Mouse (Mus musculus) layer of hippocampus, adult 2 months (tissue): Measurements from ENCODE around the gene Arpc2. TPM values are rescaled to one million over a fixed set of nuclear protein-coding genes. Genes with fewer than 3 reads are reported as not detected.
A peak's percentile ranks its signal among the peaks of the same experiment; 100 is the strongest.
"Not testable (repeated sequence)": the region's sequence is repeated elsewhere in the genome, so short reads cannot be mapped to it uniquely, and the experiment has no call there.

ENCODE experiments used
- DNase-seq, 2 experiments: peaks; one replicate each; pipeline ENCODE4 v3.0.0; 2022; ENCODE audit warnings: low spot score in 2 of 2
- H3K27ac ChIP-seq: fragments of 200-600 bp; 2 replicates; pipeline ENCODE4 v1.8.1; 2022
- H3K4me3 ChIP-seq: fragments of 200-600 bp; 2 replicates; pipeline ENCODE4 v1.8.1; 2022; ENCODE audit warnings: mild to moderate bottlenecking
- CTCF ChIP-seq: fragments of 200-600 bp; conservative IDR thresholded peaks from 2 replicates; pipeline ENCODE4 v1.8.1; 2022; ENCODE audit warnings: antibody characterized with exemption, mild to moderate bottlenecking, moderate library complexity
- total RNA-seq, 2 experiments: library from RNA; stranded (reverse); gene quantifications; 2 replicates each; pipeline ENCODE4 v1.2.3; 2021

Gene Arpc2
- total RNA-seq, 2 experiments from 2014 or later = 393 to 396 TPM

GRCm38 (mm10) chr1:74278988-74279387, 43.1 kb downstream of the Arpc2 start:
- DNase-seq = no peak
- H3K27ac ChIP-seq = no peak overlapping the region
- H3K4me3 ChIP-seq = no peak overlapping the region
- 0 out of 2 replicates have a peak, but pooled peaks have one; percentile 13 for TF ChIP-seq CTCF

- Histone ChIP-seq H3K27ac (no peak overlapping the region), H3K4me3 (no peak overlapping the region)
- TF ChIP-seq CTCF = no peak
- no peak for DNase-seq
Observed at GRCm38 (mm10) chr1:74280591-74281325, 44.9 kb downstream of the Arpc2 start.

GRCm38 (mm10) chr1:74281372-74281771, 45.5 kb downstream of the Arpc2 start:
- DNase-seq = no peak
- no peak for TF ChIP-seq CTCF
- Histone ChIP-seq H3K27ac (no peak overlapping the region), H3K4me3 (no peak overlapping the region)

GRCm38 (mm10) chr1:74281886-74282285, 46.0 kb downstream of the Arpc2 start:
- no peak for TF ChIP-seq CTCF

GRCm38 (mm10) chr1:74282896-74283625, 47.2 kb downstream of the Arpc2 start:
- DNase-seq = no peak
- Histone ChIP-seq H3K4me3 (no peak overlapping the region; the same call in 1 of the 2 replicates), H3K27ac (no peak overlapping the region)
- TF ChIP-seq CTCF = no peak

More at GRCm38 (mm10) chr1:74281886-74282285, 46.0 kb downstream of the Arpc2 start:
- Histone ChIP-seq H3K4me3 (no peak overlapping the region), H3K27ac (no peak overlapping the region)
- DNase-seq = no peak

GRCm38 (mm10) chr1:74283686-74284463, 48.0 kb downstream of the Arpc2 start:
- TF ChIP-seq CTCF = no peak
- peak; percentile 59 to 62 for DNase-seq
- H3K4me3 ChIP-seq = peak overlapping the region; percentile 91
- H3K27ac ChIP-seq = peak overlapping the region; percentile 94

- peak; percentile 98 to 100 for DNase-seq
- H3K27ac ChIP-seq = peak within 1 kb of the TSS; percentile 94
- H3K4me3 ChIP-seq = peak within 1 kb of the TSS; percentile 91
- peak; percentile 43 for TF ChIP-seq CTCF
Observed at GRCm38 (mm10) chr1:74284543-74285160, 48.8 kb downstream of the Arpc2 start, which contains the start of the genes Aamp and Pnkd. Aamp (minus strand) TSS chr1:74284738. Pnkd (plus strand) TSS chr1:74284930.

GRCm38 (mm10) chr1:74285212-74286010, 49.5 kb downstream of the Arpc2 start:
- peak overlapping the region; percentile 88 for H3K27ac ChIP-seq
- peak overlapping the region; percentile 79 for H3K4me3 ChIP-seq
- no peak for DNase-seq
- TF ChIP-seq CTCF = no peak

GRCm38 (mm10) chr1:74286869-74287607, 51.2 kb downstream of the Arpc2 start:
- not testable (repeated sequence) for DNase-seq, H3K4me3 ChIP-seq
- TF ChIP-seq CTCF = peak; percentile 73
- H3K27ac ChIP-seq = peak overlapping the region; percentile 70; the same call in 1 of the 2 replicates

- Histone ChIP-seq H3K4me3 (no peak overlapping the region), H3K27ac (peak overlapping the region; percentile 70)
- TF ChIP-seq CTCF = no peak
- no peak for DNase-seq
Observed at GRCm38 (mm10) chr1:74288327-74288726, 52.4 kb downstream of the Arpc2 start.

- no peak for DNase-seq
- no peak for TF ChIP-seq CTCF
- H3K4me3 ChIP-seq = no peak overlapping the region
- H3K27ac ChIP-seq = peak overlapping the region; percentile 70
Observed at GRCm38 (mm10) chr1:74289248-74289647, 53.4 kb downstream of the Arpc2 start.
